In the genomic region with DNA sequence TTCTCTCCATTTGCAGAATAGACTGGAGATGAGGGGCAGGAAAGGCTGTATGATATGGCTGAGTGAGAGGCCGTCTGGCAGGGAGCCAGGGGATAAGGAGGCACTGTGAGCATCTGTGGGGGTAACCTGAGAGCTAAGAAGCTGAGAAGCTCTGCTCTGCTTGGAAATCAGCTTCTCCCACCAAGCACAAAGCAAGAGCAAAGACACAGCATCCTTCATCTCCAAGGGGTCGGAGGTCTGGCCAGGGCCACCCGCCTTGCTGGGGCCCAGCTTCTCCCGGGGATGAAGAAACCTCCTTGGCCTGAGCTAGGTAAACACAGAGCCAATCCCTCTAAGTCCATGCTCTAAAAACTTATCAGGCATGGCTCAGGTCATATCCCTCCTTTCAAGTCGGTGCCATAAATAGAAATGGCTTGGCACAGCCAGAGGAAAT, we compare ENCODE assay signal across 13 mouse cellular contexts. TPM values are rescaled to one million over a fixed set of nuclear protein-coding genes. Genes with fewer than 3 reads are reported as not detected.
DNase-seq lines count a peak whose midpoint lies in the region; ATAC-seq and TF ChIP-seq lines count a peak whose summit lies in the region.
"Had no signal": no experiment of that assay in that cellular context is flagged by ENCODE, and none has a peak within 500 bp of the region (broad histone marks: within the 10 kb centered on the region; RNA-seq: fewer than 3 reads in every experiment).

No protein-coding gene starts in this region.

- WGBS in lung, embryonic 14.5 days: 24% methylated on average over 5 of the region's 5 CpGs
- WGBS in lung, adult 2 months: 19% methylated on average over 5 of the region's 5 CpGs
- WGBS in heart, embryonic 14.5 days: 12% methylated on average over 5 of the region's 5 CpGs

- no peak overlapping the region for H3K9ac ChIP-seq in lung, embryonic 14.5 days
- H3K9ac ChIP-seq in heart, embryonic 14.5 days (ENCODE audit: low read length): 0 out of 2 replicates have a peak overlapping the region, but pooled peaks have one; percentile 19

- peak; percentile 25 for DNase-seq in adrenal gland, postnatal 10 days
- DNase-seq in adrenal gland, adult 18-20 months (ENCODE audit: low spot score in 2 of 2): no peak
- DNase-seq in lung, embryonic 14.5 days: peak; percentile 64
- DNase-seq in lung, adult 2 months: no peak
- peak; percentile 27 for DNase-seq in retina, postnatal 7 days (ENCODE audit: low read depth, low spot score)
- no peak for DNase-seq in gastrocnemius, adult 8-10 months (ENCODE audit: low spot score in 2 of 2)
- DNase-seq in left cerebral cortex, postnatal 36 days (ENCODE audit: low spot score in 2 of 2): no peak
- DNase-seq: cerebellum, adult 2 months; gastrocnemius, postnatal 14 days; layer of hippocampus, adult 9-11 months; thymus, postnatal 25 days had no signal

- H3K4me1 ChIP-seq in lung, embryonic 14.5 days (ENCODE audit: insufficient read depth): peaks cover 11% of the 10 kb centered on the region; the same call in 1 of the 2 replicates
- peaks cover 24% of the 10 kb centered on the region for H3K4me1 ChIP-seq in lung, adult 2 months (ENCODE audit: control insufficient read depth, insufficient read depth, low read length)
- peaks cover 26 to 44% of the 10 kb centered on the region in 2 experiments for H3K4me1 ChIP-seq in heart, embryonic 14.5 days (ENCODE audit: control insufficient read depth in 2 of 2, insufficient read depth in 2 of 2, low read length in 2 of 2)

- H3K27ac ChIP-seq in lung, embryonic 14.5 days (ENCODE audit: low read depth): 0 out of 2 replicates have a peak overlapping the region, but pooled peaks have one; percentile 25
- H3K27ac ChIP-seq in heart, embryonic 14.5 days (replicated peaks in 1 of 2; ENCODE audit: control insufficient read depth in 1 of 2, insufficient read depth in 1 of 2, low read depth in 2 of 2, low read length in 2 of 2): peak overlapping the region; percentile 9 to 73

- H3K36me3 ChIP-seq in lung, embryonic 14.5 days (ENCODE audit: insufficient read depth): no peaks in the 10 kb centered on the region
- H3K36me3 ChIP-seq in heart, embryonic 14.5 days (ENCODE audit: control insufficient read depth, insufficient read depth, low read length): no peaks in the 10 kb centered on the region

- TF ChIP-seq POLR2A in lung, adult 2 months (IDR thresholded peaks at IDR 0.05; ENCODE audit: borderline replicate concordance, extremely low read depth, low read depth, low read length): no peak

- intact Hi-C loops in left cerebral cortex, postnatal 36 days (cut with DNase I): loop anchor here (5.0 kb wide), 1 partner anchor 107 kb away; a partner anchor contains a TSS

- H3K9me3 ChIP-seq in lung, embryonic 14.5 days (ENCODE audit: low read depth, low read length): peaks cover 3% of the 10 kb centered on the region; the same call in 1 of the 2 replicates
- H3K9me3 ChIP-seq in heart, embryonic 14.5 days (ENCODE audit: control insufficient read depth, low read length): no peaks in the 10 kb centered on the region

- no peak overlapping the region for H3K4me2 ChIP-seq in lung, embryonic 14.5 days
- H3K4me2 ChIP-seq in heart, embryonic 14.5 days (ENCODE audit: low read length): peak overlapping the region; percentile 56

- no peak for TF ChIP-seq CTCF in lung, embryonic 14.5 days (IDR thresholded peaks at IDR 0.05; ENCODE audit: low read depth)
- TF ChIP-seq CTCF in lung, adult 2 months (IDR thresholded peaks at IDR 0.05; ENCODE audit: insufficient read depth, low read length): no peak

- no peak overlapping the region for H3K4me3 ChIP-seq in lung, embryonic 14.5 days (ENCODE audit: low read depth, low read length)
- no peak overlapping the region for H3K4me3 ChIP-seq in lung, adult 2 months (replicated peaks; ENCODE audit: extremely low read depth, low read depth, low read length)
- 0 out of 4 replicates have a peak overlapping the region, but pooled peaks of 1 of the 2 experiments have one; percentile 10 for H3K4me3 ChIP-seq in heart, embryonic 14.5 days (ENCODE audit: control insufficient read depth in 1 of 2, insufficient read depth in 1 of 2, low read depth in 1 of 2, low read length in 2 of 2)
- H3K4me3 ChIP-seq: megakaryocyte, embryonic 14.5 days had no signal

- no peaks in the 10 kb centered on the region for H3K27me3 ChIP-seq in lung, embryonic 14.5 days (ENCODE audit: insufficient read depth, low read length)
- no peaks in the 10 kb centered on the region for H3K27me3 ChIP-seq in heart, embryonic 14.5 days (ENCODE audit: control insufficient read depth, insufficient read depth, low read length)
- H3K27me3 ChIP-seq: megakaryocyte, embryonic 14.5 days had no signal

- ATAC-seq in lung, embryonic 14.5 days (ENCODE audit: insufficient read depth): peak; percentile 37; the same call in 1 of the 2 replicates
- peak; percentile 52 for ATAC-seq in heart, embryonic 14.5 days (ENCODE audit: insufficient number of reproducible peaks, insufficient read depth, low FRiP score, low read depth)

RNA-seq across cellular contexts. Expression of a gene that starts 36.1 kb away (rescaled TPM):
- 1 to 10 TPM; 1.2 TPM for total RNA-seq in adrenal gland, postnatal 10 days (2021)
- under 1 TPM; 0.86 to 0.90 TPM for total RNA-seq in adrenal gland, adult 18-20 months (2021)
- not detected in 2 replicates for polyA plus RNA-seq in lung, embryonic 14.5 days (2014; fragmentation: Nextera tagmentation; extraction: Ambion mirVana)
- polyA plus RNA-seq in lung, adult 2 months (2012; rRNA removed): 0.06 TPM in 1 of 2 replicates, not detected in the other
- 1.1 TPM in 2 replicates for polyA plus RNA-seq in heart, embryonic 14.5 days (2014; fragmentation: Nextera tagmentation; extraction: Ambion mirVana)
- under 1 TPM in 2 of 4 experiments, not detected in 2; 0.17 to 0.20 TPM for total RNA-seq in gastrocnemius, adult 8-10 months (2022)
- total RNA-seq in left cerebral cortex, postnatal 36 days (2021): under 1 TPM in 1 of 2 experiments, not detected in 1; 0.25 TPM

RNA-seq across cellular contexts. Expression of a gene that starts 46.8 kb away (rescaled TPM):
- total RNA-seq in adrenal gland, postnatal 10 days (2021): 10 to 100 TPM; 11.9 to 16.7 TPM
- total RNA-seq in adrenal gland, adult 18-20 months (2021): 10 to 100 TPM; 13.1 to 14.0 TPM
- polyA plus RNA-seq in lung, embryonic 14.5 days (2014; fragmentation: Nextera tagmentation; extraction: Ambion mirVana): 18.1 and 18.3 TPM in 2 replicates
- polyA plus RNA-seq in lung, adult 2 months (2012; rRNA removed): 6.3 and 10.5 TPM in 2 replicates
- polyA plus RNA-seq in heart, embryonic 14.5 days (2014; fragmentation: Nextera tagmentation; extraction: Ambion mirVana): 10.8 and 11.3 TPM in 2 replicates
- total RNA-seq in gastrocnemius, adult 8-10 months (2022): 1 to 10 TPM; 5.3 to 6.9 (median 6.1) TPM
- total RNA-seq in left cerebral cortex, postnatal 36 days (2021): 10 to 100 TPM; 30.4 to 36.2 TPM

RNA-seq across cellular contexts. Expression of a gene that starts 55.6 kb away (rescaled TPM):
- total RNA-seq in adrenal gland, postnatal 10 days (2021): not detected
- total RNA-seq in adrenal gland, adult 18-20 months (2021): not detected
- polyA plus RNA-seq in lung, embryonic 14.5 days (2014; fragmentation: Nextera tagmentation; extraction: Ambion mirVana): not detected in 2 replicates
- not detected in 2 replicates for polyA plus RNA-seq in lung, adult 2 months (2012; rRNA removed)
- not detected in 2 replicates for polyA plus RNA-seq in heart, embryonic 14.5 days (2014; fragmentation: Nextera tagmentation; extraction: Ambion mirVana)
- total RNA-seq in gastrocnemius, adult 8-10 months (2022): not detected
- not detected for total RNA-seq in left cerebral cortex, postnatal 36 days (2021)
- total RNA-seq: gastrocnemius, postnatal 14 days had no signal
- polyA plus RNA-seq: cerebellum, adult 2 months had no signal

Comparison
In these comparisons a context has a peak if more than half of its experiments do, and no peak if none do; other contexts are left out.
1. DNase-seq: peak in adrenal gland, postnatal 10 days (single experiment), lung, embryonic 14.5 days (single experiment) and retina, postnatal 7 days (single experiment); none in adrenal gland, adult 18-20 months (0 of 2), lung, adult 2 months (single experiment), gastrocnemius, adult 8-10 months (0 of 2) and left cerebral cortex, postnatal 36 days (0 of 2).